Mouse (Mus musculus) forebrain, embryonic 13.5 days (tissue): ENCODE data around the gene Car5a. TPM values are rescaled to one million over a fixed set of nuclear protein-coding genes. Genes with fewer than 3 reads are reported as not detected.

ENCODE experiments used
- ATAC-seq: fragments of 200-750 bp; cut with Nextera tagmentation; 2 replicates; pipeline ENCODE4 v1.8.0; 2017
- H3K27ac ChIP-seq: fragments of 300-500 bp; sonication (generic); 2 replicates; pipeline ENCODE4 v1.5.1; 2015; ENCODE audit warnings: inconsistent platforms, mild to moderate bottlenecking, moderate library complexity
- H3K27me3 ChIP-seq: fragments of 300-500 bp; sonication (generic); 2 replicates; pipeline ENCODE4 v1.6.1; 2015; ENCODE audit warnings: mild to moderate bottlenecking, inconsistent platforms
- H3K36me3 ChIP-seq: fragments of 300-500 bp; sonication (generic); 2 replicates; pipeline ENCODE4 v1.6.1; 2015; ENCODE audit warnings: mild to moderate bottlenecking, inconsistent platforms; ENCODE audit not compliant: poor library complexity, severe bottlenecking
- H3K4me1 ChIP-seq: fragments of 300-500 bp; sonication (generic); 2 replicates; pipeline ENCODE4 v1.6.1; 2015; ENCODE audit warnings: inconsistent platforms
- H3K4me2 ChIP-seq: fragments of 300-500 bp; sonication (generic); 2 replicates; pipeline ENCODE4 v1.6.1; 2015; ENCODE audit warnings: inconsistent platforms, mild to moderate bottlenecking, moderate library complexity
- H3K4me3 ChIP-seq: fragments of 300-500 bp; sonication (generic); 2 replicates; pipeline ENCODE4 v1.5.1; 2015; ENCODE audit warnings: mild to moderate bottlenecking, inconsistent platforms
- H3K9ac ChIP-seq: fragments of 300-500 bp; sonication (generic); 2 replicates; pipeline ENCODE4 v1.6.1; 2015; ENCODE audit warnings: mild to moderate bottlenecking, inconsistent platforms
- H3K9me3 ChIP-seq: fragments of 300-500 bp; sonication (generic); replicated peaks from 2 replicates; pipeline ENCODE4 v1.6.1; 2016; ENCODE audit warnings: inconsistent platforms
- WGBS: fragments of 180-500 bp; shearing (Covaris S2); methylation state at CpG from one replicate; pipeline ENCODE4 v1.1.7; 2015; 5-methylcytosine and 5-hydroxymethylcytosine counted together
- polyA plus RNA-seq: library from polyadenylated mRNA; unstranded; fragments of >200 nt; fragmentation: Nextera tagmentation; extraction: Ambion mirVana; gene quantifications from 2 replicates; pipeline ENCODE4 v1.2.1, GENCODE M21; 2015

Gene Car5a
- polyA plus RNA-seq, 1 experiment from 2014 or later, result not detected

DNA sequence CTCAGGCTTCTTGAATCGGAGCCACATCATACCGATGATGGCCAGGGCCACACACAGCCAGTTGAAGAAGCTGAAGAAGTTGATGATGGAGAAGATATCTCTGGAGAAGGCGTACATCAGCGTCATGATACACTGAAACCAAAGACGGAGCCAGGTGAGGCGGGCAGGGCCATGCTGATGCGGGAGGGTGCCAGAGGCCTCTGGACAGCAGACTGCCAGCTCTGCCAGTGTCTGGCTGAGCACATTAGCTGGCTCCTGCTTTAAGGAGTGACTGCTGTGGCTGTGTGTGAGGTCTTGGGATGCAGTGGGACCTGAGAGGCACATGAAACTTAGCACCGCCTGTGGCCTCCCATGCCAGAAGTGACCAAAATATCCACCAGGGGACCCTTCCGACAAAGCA lies 59.7 kb downstream of the Car5a start:
- no peak for ATAC-seq
- H3K36me3 ChIP-seq, result peaks cover 73% of the 10 kb centered on the region
- 96% methylated on average over 9 of the region's 9 CpGs for WGBS

DNA sequence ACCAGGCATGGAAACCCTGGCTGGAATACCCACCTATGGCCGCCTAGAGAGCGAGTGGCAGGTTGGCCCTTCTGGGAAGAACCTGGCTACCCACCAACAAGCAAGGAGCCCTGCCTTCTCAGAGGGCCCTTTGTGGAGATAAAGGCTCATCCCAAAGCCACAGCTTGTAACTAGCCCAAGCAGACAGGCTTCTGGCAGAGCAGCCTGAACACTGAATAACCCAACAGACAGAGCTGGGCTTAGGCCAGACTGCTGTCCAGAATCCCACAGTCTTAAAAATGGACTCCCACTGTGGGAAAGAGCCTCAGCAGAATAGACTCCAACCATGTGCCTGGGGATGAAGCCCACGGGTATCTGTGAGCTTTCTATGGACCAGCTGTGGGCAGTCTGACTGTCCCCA lies 60.5 kb downstream of the Car5a start:
- Histone ChIP-seq H3K4me3 (no peak overlapping the region), H3K9ac (no peak overlapping the region), H3K9me3 (no peaks in the 10 kb centered on the region), H3K36me3 (peaks cover 73% of the 10 kb centered on the region), H3K4me1 (peaks cover 7% of the 10 kb centered on the region; the same call in 1 of the 2 replicates), H3K27ac (no peak overlapping the region), H3K4me2 (no peak overlapping the region), H3K27me3 (no peaks in the 10 kb centered on the region)
- no peak for ATAC-seq
- WGBS, result 84% methylated on average over 3 of the region's 3 CpGs

More for the DNA sequence above, 59.7 kb downstream of the Car5a start:
- Histone ChIP-seq H3K27me3 (no peaks in the 10 kb centered on the region), H3K4me2 (no peak overlapping the region), H3K9ac (no peak overlapping the region), H3K4me3 (no peak overlapping the region), H3K27ac (no peak overlapping the region), H3K9me3 (no peaks in the 10 kb centered on the region), H3K4me1 (no peaks in the 10 kb centered on the region)

DNA sequence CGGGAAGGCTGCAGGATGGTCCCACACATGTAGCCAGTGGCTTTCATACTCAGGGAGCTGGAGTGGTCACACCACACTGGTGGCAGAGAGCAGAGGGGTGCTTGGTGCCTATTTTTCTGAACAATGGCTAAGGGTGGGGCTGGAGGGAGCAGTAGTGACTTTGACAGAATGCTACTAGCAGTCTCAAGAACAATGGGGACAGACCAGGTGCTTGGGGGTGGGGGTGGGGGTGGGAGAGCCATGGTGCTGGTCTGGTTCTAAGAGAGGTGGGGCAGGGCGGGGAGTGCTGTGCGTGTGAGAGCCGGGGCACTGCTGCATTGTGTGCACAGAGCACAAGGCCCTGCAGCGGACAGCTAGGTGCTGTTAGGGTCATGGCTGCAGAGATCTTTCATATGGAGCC lies 62.8 kb downstream of the Car5a start:
- no peaks in the 10 kb centered on the region for H3K9me3 ChIP-seq
- no peak overlapping the region for H3K27ac ChIP-seq
- no peak overlapping the region for H3K9ac ChIP-seq
- H3K4me1 ChIP-seq, result peaks cover 8% of the 10 kb centered on the region; the same call in 1 of the 2 replicates
- peaks cover 55% of the 10 kb centered on the region for H3K36me3 ChIP-seq
- no peaks in the 10 kb centered on the region for H3K27me3 ChIP-seq
- no peak overlapping the region for H3K4me3 ChIP-seq
- no peak for ATAC-seq
- no peak overlapping the region for H3K4me2 ChIP-seq
- 86% methylated on average over 5 of the region's 5 CpGs for WGBS

DNA sequence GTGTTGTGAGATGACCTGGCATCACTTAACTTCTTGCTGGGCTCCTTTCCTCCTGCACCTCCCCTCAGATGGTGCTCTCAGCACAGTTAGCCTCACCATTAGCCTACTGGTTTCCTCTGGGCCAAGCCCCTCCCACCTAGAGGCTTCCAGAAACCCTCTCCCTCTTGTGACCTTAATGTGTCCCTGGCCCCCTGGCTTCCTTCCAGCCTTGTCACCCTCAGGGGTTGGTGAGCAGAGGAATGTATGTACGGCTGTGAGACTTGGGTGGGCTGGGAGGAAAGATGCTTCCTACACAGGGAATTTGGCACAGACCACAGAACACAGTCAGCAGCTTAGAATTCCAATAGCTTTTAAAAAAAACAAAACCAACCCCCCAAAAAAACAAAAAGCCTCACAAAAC lies 63.9 kb downstream of the Car5a start:
- ATAC-seq, result no peak
- peaks cover 45% of the 10 kb centered on the region for H3K36me3 ChIP-seq
- no peak overlapping the region for H3K27ac ChIP-seq
- no peak overlapping the region for H3K4me2 ChIP-seq
- no peak overlapping the region for H3K9ac ChIP-seq
- no peak overlapping the region for H3K4me3 ChIP-seq
- no peaks in the 10 kb centered on the region for H3K9me3 ChIP-seq
- H3K27me3 ChIP-seq, result no peaks in the 10 kb centered on the region
- WGBS, result 81% methylated on average over 1 of the region's 1 CpGs
- H3K4me1 ChIP-seq, result peaks cover 8% of the 10 kb centered on the region; the same call in 1 of the 2 replicates

DNA sequence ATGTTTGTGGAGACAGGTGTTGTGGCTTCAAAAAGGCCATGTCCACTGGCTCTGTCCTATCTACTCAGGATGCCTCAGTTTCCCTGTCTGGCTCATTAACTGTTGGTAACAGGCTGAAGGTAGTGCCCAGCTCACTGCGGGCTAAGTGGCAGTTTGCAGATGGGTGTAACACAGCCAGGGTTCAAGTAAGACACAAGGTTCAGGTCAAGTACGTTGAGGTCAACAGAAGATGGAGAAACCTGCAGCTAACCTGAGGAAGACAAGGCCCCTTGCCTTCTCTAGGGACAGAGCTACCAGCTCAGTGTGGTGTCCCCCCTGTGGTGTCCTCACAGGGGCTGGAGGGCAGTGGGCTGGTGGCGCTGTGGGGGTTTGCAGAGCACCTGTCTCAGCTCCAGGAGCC lies 65.0 kb downstream of the Car5a start:
- Histone ChIP-seq H3K9me3 (no peaks in the 10 kb centered on the region), H3K27ac (no peak overlapping the region), H3K36me3 (peaks cover 34% of the 10 kb centered on the region), H3K27me3 (no peaks in the 10 kb centered on the region), H3K4me1 (peaks cover 8% of the 10 kb centered on the region; the same call in 1 of the 2 replicates), H3K9ac (no peak overlapping the region), H3K4me2 (no peak overlapping the region), H3K4me3 (no peak overlapping the region)
- ATAC-seq, result no peak
- WGBS, result 84% methylated on average over 3 of the region's 3 CpGs

DNA sequence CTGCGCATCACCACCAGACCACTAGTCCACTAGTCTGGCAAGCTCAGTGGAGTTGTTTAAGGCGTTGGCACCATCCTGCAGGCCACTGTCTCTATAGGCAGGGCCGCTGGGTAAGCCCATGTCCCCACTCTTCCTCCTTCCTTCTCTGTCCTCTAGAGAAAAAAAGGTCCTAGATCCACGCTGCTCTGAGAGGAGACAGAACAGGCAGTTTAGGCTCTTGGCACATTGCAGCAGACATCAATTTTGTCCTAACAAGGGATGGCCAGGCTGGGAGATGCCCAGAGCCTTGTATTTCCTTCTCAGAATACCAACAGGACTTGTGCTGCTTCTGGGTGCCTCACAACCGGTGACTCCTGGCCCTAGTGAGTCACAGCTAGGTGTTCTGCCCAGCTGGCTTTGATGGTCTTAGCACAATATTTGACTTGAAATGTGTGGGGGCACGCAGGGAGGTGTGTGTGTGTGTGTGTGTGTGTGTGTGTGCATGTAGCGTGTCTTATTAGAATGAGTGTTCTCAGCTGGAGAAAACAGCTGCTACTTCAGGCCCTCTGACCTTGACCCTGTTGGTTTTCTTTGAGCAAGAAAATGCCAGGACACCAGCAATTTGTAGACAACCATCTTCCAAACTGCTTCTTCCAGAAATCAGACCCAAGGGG lies 66.8 kb downstream of the Car5a start:
- 89% methylated on average over 7 of the region's 7 CpGs for WGBS
- no peak for ATAC-seq

DNA sequence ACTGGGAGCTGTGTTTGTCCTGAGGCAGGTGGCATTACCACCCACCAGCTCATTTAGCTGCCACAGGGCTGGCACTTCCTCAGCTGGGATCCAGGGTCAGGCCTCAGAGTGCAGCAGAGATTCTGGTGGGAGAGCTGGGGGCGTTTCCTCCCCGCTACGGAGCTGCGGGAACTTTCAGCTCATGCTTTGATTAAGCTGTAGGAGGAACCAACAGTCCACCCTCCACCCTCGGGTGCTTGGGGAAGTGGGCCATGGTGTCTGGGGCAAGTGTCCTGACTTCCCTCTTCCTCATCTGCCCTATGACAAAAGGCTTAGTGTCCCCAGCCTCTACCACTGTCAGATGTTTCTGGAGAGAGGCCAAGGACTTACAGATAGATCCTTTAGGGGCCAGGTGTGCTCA lies 67.5 kb downstream of the Car5a start:
- Histone ChIP-seq H3K9me3 (no peaks in the 10 kb centered on the region), H3K36me3 (peaks cover 8% of the 10 kb centered on the region; the same call in 1 of the 2 replicates), H3K27ac (no peak overlapping the region), H3K9ac (no peak overlapping the region), H3K4me2 (no peak overlapping the region), H3K27me3 (no peaks in the 10 kb centered on the region), H3K4me3 (no peak overlapping the region), H3K4me1 (peaks cover 12% of the 10 kb centered on the region)
- no peak for ATAC-seq
- 78% methylated on average over 5 of the region's 5 CpGs for WGBS

More for the DNA sequence above, 66.8 kb downstream of the Car5a start:
- H3K36me3 ChIP-seq, result peaks cover 16% of the 10 kb centered on the region
- H3K4me2 ChIP-seq, result no peak overlapping the region
- H3K4me3 ChIP-seq, result no peak overlapping the region
- H3K9me3 ChIP-seq, result no peaks in the 10 kb centered on the region
- H3K27ac ChIP-seq, result no peak overlapping the region
- H3K4me1 ChIP-seq, result peaks cover 8% of the 10 kb centered on the region; the same call in 1 of the 2 replicates
- no peaks in the 10 kb centered on the region for H3K27me3 ChIP-seq
- no peak overlapping the region for H3K9ac ChIP-seq

DNA sequence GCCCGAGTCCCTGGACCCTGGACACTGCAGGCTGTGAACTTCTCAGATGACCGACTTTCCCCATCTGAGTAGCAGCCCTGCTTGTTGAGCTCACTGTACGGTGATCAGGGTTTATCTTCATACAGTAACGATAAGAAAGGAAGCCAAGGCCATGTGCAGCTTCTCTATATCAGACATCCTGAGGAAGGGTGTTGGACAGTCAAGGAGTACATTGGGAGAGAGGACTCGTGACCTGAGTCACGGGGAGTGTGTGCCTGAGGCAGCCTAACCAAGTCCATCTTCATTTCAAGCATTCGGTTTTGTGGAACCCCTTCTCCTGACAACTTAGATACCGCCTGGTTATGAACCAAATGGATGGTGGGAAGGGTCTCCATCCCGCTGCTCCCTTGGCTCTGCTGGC lies 69.2 kb downstream of the Car5a start:
- Histone ChIP-seq H3K4me1 (peaks cover 18% of the 10 kb centered on the region), H3K27ac (no peak overlapping the region), H3K27me3 (no peaks in the 10 kb centered on the region), H3K9me3 (no peaks in the 10 kb centered on the region), H3K4me3 (no peak overlapping the region), H3K9ac (no peak overlapping the region), H3K36me3 (no peaks in the 10 kb centered on the region), H3K4me2 (no peak overlapping the region)
- WGBS, result 89% methylated on average over 9 of the region's 9 CpGs
- ATAC-seq, result no peak

DNA sequence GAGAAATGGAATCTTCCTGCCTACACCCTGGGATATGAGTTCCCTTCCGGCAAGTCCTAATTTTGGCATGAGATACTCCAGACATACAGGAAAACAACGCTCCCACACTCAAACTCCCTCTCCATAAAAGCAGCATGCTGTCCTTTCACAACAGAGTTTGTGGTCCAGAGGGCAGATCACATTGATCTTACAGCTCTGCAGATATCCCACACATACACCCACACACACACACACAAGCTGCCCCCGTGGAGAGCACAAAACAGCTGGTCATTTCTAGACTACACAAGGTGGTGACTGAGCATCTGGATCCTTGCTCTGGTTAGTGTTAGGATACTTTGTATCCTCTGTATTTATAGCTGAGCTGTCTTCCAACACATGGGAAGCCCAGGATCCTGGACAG lies 69.7 kb downstream of the Car5a start:
- no peaks in the 10 kb centered on the region for H3K27me3 ChIP-seq
- no peak overlapping the region for H3K27ac ChIP-seq
- H3K36me3 ChIP-seq, result no peaks in the 10 kb centered on the region
- H3K4me2 ChIP-seq, result no peak overlapping the region
- no peak overlapping the region for H3K9ac ChIP-seq
- no peaks in the 10 kb centered on the region for H3K9me3 ChIP-seq
- 80% methylated on average over 3 of the region's 3 CpGs for WGBS
- ATAC-seq, result no peak
- no peak overlapping the region for H3K4me3 ChIP-seq
- peaks cover 18% of the 10 kb centered on the region for H3K4me1 ChIP-seq

DNA sequence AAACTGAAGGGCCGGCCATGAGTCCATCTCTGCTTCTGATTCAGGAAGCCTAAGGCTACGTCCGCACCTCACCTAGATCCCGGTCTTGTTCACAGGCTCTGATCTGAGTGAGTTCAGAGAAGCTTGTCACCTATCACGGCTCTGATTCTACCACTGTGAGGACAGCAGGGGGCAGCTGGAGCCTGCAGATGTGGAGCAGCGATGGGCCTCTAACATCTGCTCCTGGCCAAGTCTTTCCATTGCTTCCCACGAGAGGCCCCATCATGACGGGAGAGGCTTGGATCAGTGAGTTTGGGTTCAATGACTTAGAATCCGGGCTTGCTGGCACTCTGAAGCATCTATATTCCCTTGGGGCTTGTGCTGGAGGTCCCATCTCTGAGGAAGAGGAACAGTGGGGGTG lies 70.7 kb downstream of the Car5a start:
- ATAC-seq, result no peak
- no peak overlapping the region for H3K27ac ChIP-seq
- no peaks in the 10 kb centered on the region for H3K36me3 ChIP-seq
- H3K27me3 ChIP-seq, result no peaks in the 10 kb centered on the region
- H3K9me3 ChIP-seq, result no peaks in the 10 kb centered on the region
- H3K9ac ChIP-seq, result no peak overlapping the region
- WGBS, result 68% methylated on average over 9 of the region's 9 CpGs
- no peak overlapping the region for H3K4me3 ChIP-seq
- no peak overlapping the region for H3K4me2 ChIP-seq
- peaks cover 10% of the 10 kb centered on the region for H3K4me1 ChIP-seq

DNA sequence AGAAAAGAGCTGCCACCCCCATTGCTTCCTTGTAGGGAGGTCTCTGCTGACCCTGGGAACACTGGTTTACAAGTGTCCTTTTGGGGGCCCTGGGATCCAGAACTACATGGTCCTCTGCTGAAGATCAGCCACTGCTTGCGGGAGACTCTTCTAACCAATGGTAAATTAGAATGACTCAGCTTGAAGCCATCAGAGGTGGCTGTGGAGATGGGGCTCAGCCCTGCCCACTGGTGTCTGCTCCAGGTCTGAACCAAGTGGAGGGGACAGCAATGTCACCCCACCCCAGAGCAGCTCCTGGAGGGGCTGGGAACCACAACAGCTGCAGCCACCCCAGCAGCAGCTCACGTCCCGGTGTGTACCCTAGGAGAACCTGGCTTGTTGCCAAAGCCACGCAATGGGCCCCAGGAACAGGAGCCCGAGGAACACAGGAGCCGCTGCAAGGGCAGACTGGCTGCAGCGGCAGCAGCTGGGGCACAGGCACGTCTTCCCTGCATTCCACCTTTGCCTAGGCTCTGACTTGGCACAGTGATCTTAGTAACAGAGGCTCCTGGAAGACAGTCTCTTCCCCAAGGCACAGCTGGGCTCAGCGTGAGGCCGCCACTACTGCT lies 72.8 kb downstream of the Car5a start:
- Histone ChIP-seq H3K4me1 (peaks cover 10% of the 10 kb centered on the region), H3K4me3 (no peak overlapping the region), H3K27me3 (no peaks in the 10 kb centered on the region), H3K36me3 (no peaks in the 10 kb centered on the region), H3K4me2 (peak overlapping the region; percentile 8; the same call in 1 of the 2 replicates), H3K9ac (0 out of 2 replicates have a peak overlapping the region, but pooled peaks have one; percentile 6), H3K9me3 (no peaks in the 10 kb centered on the region), H3K27ac (no peak overlapping the region)
- no peak for ATAC-seq
- 13% methylated on average over 10 of the region's 10 CpGs for WGBS

DNA sequence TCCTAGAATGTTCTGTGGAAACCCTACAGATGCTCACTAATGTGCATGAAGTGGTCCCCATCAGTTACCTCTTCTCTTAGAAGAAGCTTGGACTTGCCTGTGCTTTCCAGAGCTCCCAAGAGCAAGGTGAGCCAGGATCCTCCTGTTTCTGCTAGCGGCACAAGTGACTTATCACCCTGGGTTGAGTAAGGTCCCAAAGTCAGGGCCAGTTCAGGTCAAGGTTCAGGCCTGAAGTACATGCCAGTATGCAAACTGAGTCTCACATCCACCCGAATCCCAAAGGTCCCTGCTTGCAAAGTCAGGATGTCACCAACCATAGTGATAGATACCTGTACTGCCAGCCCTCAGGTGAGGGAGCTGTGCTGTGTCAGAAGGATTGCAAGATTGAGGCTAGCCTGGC lies 74.5 kb downstream of the Car5a start:
- ATAC-seq, result no peak
- H3K4me1 ChIP-seq, result peaks cover 10% of the 10 kb centered on the region
- no peak overlapping the region for H3K4me3 ChIP-seq
- WGBS, result 91% methylated on average over 2 of the region's 2 CpGs
- no peak overlapping the region for H3K27ac ChIP-seq
- no peak overlapping the region for H3K9ac ChIP-seq
- H3K27me3 ChIP-seq, result no peaks in the 10 kb centered on the region
- no peaks in the 10 kb centered on the region for H3K36me3 ChIP-seq
- no peak overlapping the region for H3K4me2 ChIP-seq
- no peaks in the 10 kb centered on the region for H3K9me3 ChIP-seq

DNA sequence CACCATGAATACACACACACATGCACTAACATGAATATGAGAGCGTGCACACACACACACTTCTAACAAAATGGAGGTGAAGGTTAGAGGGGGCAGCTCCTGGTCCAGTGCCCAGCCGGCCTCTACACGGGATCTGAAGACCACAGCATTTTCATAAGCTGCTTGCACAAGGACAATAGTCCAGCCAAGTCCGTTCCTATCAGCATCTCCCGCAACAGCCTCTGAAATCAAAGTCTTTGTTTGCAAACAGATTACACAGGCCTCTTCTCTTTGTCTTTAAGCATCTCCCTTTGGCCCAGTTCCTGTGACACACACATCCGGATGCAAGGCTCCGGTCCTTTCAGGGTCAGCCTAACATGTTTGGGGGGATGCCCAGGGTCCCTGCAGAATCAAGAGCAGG lies 75.8 kb downstream of the Car5a start:
- Histone ChIP-seq H3K4me2 (no peak overlapping the region), H3K27ac (no peak overlapping the region), H3K4me3 (no peak overlapping the region), H3K4me1 (peaks cover 10% of the 10 kb centered on the region), H3K9ac (no peak overlapping the region), H3K9me3 (no peaks in the 10 kb centered on the region), H3K36me3 (no peaks in the 10 kb centered on the region), H3K27me3 (no peaks in the 10 kb centered on the region)
- ATAC-seq, result no peak
- WGBS, result 80% methylated on average over 7 of the region's 7 CpGs
